9 mouse cellular contexts compared by ENCODE assay signal in the genomic region with DNA sequence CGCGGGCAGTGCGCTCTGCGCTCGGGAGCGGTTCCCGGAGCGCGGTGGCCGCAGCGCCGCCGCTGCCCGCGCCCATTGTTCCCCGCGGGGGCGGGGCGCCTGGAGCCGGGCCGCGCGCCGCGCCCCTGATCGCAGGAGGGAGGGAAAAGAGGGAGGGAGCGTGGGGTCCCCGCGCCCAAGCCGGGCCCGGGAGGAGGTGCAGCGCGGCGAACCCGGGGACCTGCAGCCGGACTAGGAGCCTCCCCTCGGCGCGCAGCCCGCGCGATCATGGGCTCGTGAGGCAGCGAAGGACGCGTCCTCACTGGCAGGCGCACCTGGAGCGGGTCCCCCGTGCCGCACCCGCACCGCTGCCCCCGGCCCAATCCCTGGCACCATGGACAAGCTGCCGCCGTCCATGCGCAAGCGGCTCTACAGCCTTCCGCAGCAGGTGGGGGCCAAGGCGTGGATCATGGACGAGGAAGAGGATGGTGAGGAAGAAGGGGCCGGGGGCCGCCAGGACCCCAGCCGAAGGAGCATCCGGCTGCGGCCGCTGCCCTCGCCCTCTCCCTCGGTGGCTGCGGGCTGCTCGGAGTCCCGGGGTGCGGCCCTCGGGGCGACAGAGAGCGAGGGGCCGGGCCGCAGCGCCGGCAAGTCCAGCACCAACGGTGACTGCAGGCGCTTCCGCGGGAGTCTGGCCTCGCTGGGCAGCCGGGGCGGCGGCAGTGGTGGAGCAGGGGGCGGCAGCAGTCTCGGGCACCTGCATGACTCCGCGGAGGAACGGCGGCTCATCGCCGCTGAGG. TPM values are rescaled to one million over a fixed set of nuclear protein-coding genes. Genes with fewer than 3 reads are reported as not detected.
DNase-seq lines count a peak whose midpoint lies in the region; ATAC-seq and TF ChIP-seq lines count a peak whose summit lies in the region.
"Had no signal": no experiment of that assay in that cellular context is flagged by ENCODE, and none has a peak within 500 bp of the region (broad histone marks: within the 10 kb centered on the region; RNA-seq: fewer than 3 reads in every experiment).

A gene (plus strand): TSS at position 274 of the 779 bp plus-strand sequence.

- peak within 1 kb of the TSS; percentile 63 for H3K4me3 ChIP-seq in kidney, adult 2 months (ENCODE audit: insufficient read depth, low read depth, low read length)
- peak within 1 kb of the TSS; percentile 55 for H3K4me3 ChIP-seq in intestine, embryonic 14.5 days (ENCODE audit: low read depth, low read length)
- peak within 1 kb of the TSS; percentile 89 for H3K4me3 ChIP-seq in midbrain, embryonic 14.5 days (replicated peaks; ENCODE audit: low read depth, low read length)
- H3K4me3 ChIP-seq: megakaryocyte, embryonic 14.5 days had no signal

- H3K4me1 ChIP-seq in kidney, adult 2 months (ENCODE audit: control insufficient read depth, insufficient read depth, low read length) = no peaks in the 10 kb centered on the region
- H3K4me1 ChIP-seq in intestine, embryonic 14.5 days (replicated peaks; ENCODE audit: control insufficient read depth, insufficient read depth, low read length) = no peaks in the 10 kb centered on the region
- H3K4me1 ChIP-seq in midbrain, embryonic 14.5 days (ENCODE audit: control insufficient read depth, insufficient read depth, low read length) = peaks cover 47% of the 10 kb centered on the region

- peak within 1 kb of the TSS; percentile 94 for H3K4me2 ChIP-seq in intestine, embryonic 14.5 days (ENCODE audit: low read length)
- peak within 1 kb of the TSS; percentile 71 for H3K4me2 ChIP-seq in midbrain, embryonic 14.5 days (ENCODE audit: low read length)

- TF ChIP-seq POLR2A in kidney, adult 2 months (IDR thresholded peaks at IDR 0.05; ENCODE audit: low read depth, low read length) = no peak

- H3K27me3 ChIP-seq in kidney, adult 2 months (replicated peaks; ENCODE audit: control insufficient read depth, insufficient read depth, low read length) = no peaks in the 10 kb centered on the region; the same call in 1 of the 2 replicates
- H3K27me3 ChIP-seq in intestine, embryonic 14.5 days (replicated peaks; ENCODE audit: control insufficient read depth, insufficient read depth, low read length) = peaks cover 43% of the 10 kb centered on the region
- peaks cover 4% of the 10 kb centered on the region; the same call in 1 of the 2 replicates for H3K27me3 ChIP-seq in midbrain, embryonic 14.5 days (ENCODE audit: control insufficient read depth, insufficient read depth, low read length)

- WGBS in kidney, adult 2 months = under 1% methylated on average over 91 of the region's 95 CpGs
- WGBS in intestine, embryonic 14.5 days = under 1% methylated on average over 85 of the region's 95 CpGs
- under 1% methylated on average over 95 of the region's 95 CpGs for WGBS in midbrain, embryonic 14.5 days

- no peak within 1 kb of the TSS for H3K27ac ChIP-seq in kidney, adult 2 months (ENCODE audit: insufficient read depth, low read depth, low read length)
- peak within 1 kb of the TSS; percentile 22; the same call in 1 of the 2 replicates for H3K27ac ChIP-seq in intestine, embryonic 14.5 days (ENCODE audit: low read depth)
- H3K27ac ChIP-seq in midbrain, embryonic 14.5 days (replicated peaks; ENCODE audit: low read depth, low read length) = peak within 1 kb of the TSS; percentile 98

- no peaks in the 10 kb centered on the region for H3K9me3 ChIP-seq in intestine, embryonic 14.5 days (ENCODE audit: control insufficient read depth, low read length)
- no peaks in the 10 kb centered on the region for H3K9me3 ChIP-seq in midbrain, embryonic 14.5 days (ENCODE audit: control insufficient read depth, low read length)
- H3K9me3 ChIP-seq: megakaryocyte, embryonic 14.5 days had no signal

- ATAC-seq in intestine, embryonic 14.5 days (replicated peaks; ENCODE audit: low FRiP score, low TSS enrichment, low read depth) = no peak; the same call in 1 of the 2 replicates
- peak; percentile 48 for ATAC-seq in midbrain, embryonic 14.5 days (ENCODE audit: low FRiP score, low TSS enrichment)
- no peak for ATAC-seq in granulocyte monocyte progenitor cell, adult 5-6 weeks (replicated peaks; ENCODE audit: poor library complexity, severe bottlenecking)
- no peak for ATAC-seq in megakaryocyte progenitor cell, adult 5-6 weeks (replicated peaks; ENCODE audit: poor library complexity)

- no peak for TF ChIP-seq CTCF in kidney, adult 2 months (conservative IDR thresholded peaks at IDR 0.05; ENCODE audit: insufficient read depth, insufficient read length, low read depth, low read length)

- no peak for DNase-seq in kidney, adult 2 months
- DNase-seq in kidney, adult 18-20 months = no peak
- peak; percentile 52 for DNase-seq in MN1 (ENCODE audit: low spot score)
- peak; percentile 66 for DNase-seq in embryo, embryonic 11 days
- peak; percentile 66 for DNase-seq in intestine, embryonic 14.5 days (ENCODE audit: low spot score)
- DNase-seq in midbrain, embryonic 14.5 days = peak; percentile 82

- peak within 1 kb of the TSS; percentile 51 for H3K9ac ChIP-seq in intestine, embryonic 14.5 days (ENCODE audit: low read length)
- H3K9ac ChIP-seq in midbrain, embryonic 14.5 days (replicated peaks; ENCODE audit: low read length) = peak within 1 kb of the TSS; percentile 90

- H3K36me3 ChIP-seq in kidney, adult 2 months (ENCODE audit: control insufficient read depth, insufficient read depth, low read length) = no peaks in the 10 kb centered on the region
- H3K36me3 ChIP-seq in intestine, embryonic 14.5 days (ENCODE audit: control insufficient read depth, insufficient read depth, low read length) = no peaks in the 10 kb centered on the region
- H3K36me3 ChIP-seq in midbrain, embryonic 14.5 days (ENCODE audit: control insufficient read depth, insufficient read depth, low read length) = no peaks in the 10 kb centered on the region

RNA-seq across cellular contexts. Expression of the gene that starts here (rescaled TPM):
- polyA plus RNA-seq in kidney, adult 2 months (2012; rRNA removed) = 0.25 and 0.30 TPM in 2 replicates
- polyA plus RNA-seq in intestine, embryonic 14.5 days (2014; fragmentation: Nextera tagmentation; extraction: Ambion mirVana) = 0.31 and 0.35 TPM in 2 replicates
- 4.9 and 6.9 TPM in 2 replicates for polyA plus RNA-seq in midbrain, embryonic 14.5 days (2014; fragmentation: Nextera tagmentation; extraction: Ambion mirVana)
- total RNA-seq in granulocyte monocyte progenitor cell, adult 5-6 weeks (2014; fragmentation: Nextera tagmentation) = not detected in 2 replicates
- not detected in 2 replicates for total RNA-seq in granulocyte monocyte progenitor cell, adult 5-6 weeks (2017)
- not detected in 2 replicates for total RNA-seq in megakaryocyte progenitor cell, adult 5-6 weeks (2015)
- total RNA-seq in megakaryocyte progenitor cell, adult 5-6 weeks (2017) = not detected in 2 replicates

Comparison
In these comparisons a context has a peak if more than half of its experiments do, and no peak if none do; other contexts are left out.
1. Peak in DNase-seq, H3K4me3 ChIP-seq, H3K27ac ChIP-seq, H3K9ac ChIP-seq and H3K4me2 ChIP-seq in intestine, embryonic 14.5 days; RNA of the gene not detected or under 1 TPM.
2. DNase-seq: peak in MN1 (single experiment), embryo, embryonic 11 days (single experiment) and midbrain, embryonic 14.5 days (single experiment); none in kidney, adult 2 months (single experiment) and kidney, adult 18-20 months (single experiment).
3. Peak in every context shown above with its lines, with median percentiles within 50 percentile points of each other: H3K4me3 ChIP-seq.